Mouse (Mus musculus) v-Abl transformed pro-B cells (cell line): ENCODE results near the gene Actl10.

Experiments
- in situ Hi-C, 2 experiments: fragments of 400-800 bp; cut with MboI; formaldehyde crosslinking; loops; one replicate each; pipeline ENCODE4 v1.15.1; 2025; ENCODE audit not compliant: unreplicated experiment in 2 of 2

Actl10 gene

DNA sequence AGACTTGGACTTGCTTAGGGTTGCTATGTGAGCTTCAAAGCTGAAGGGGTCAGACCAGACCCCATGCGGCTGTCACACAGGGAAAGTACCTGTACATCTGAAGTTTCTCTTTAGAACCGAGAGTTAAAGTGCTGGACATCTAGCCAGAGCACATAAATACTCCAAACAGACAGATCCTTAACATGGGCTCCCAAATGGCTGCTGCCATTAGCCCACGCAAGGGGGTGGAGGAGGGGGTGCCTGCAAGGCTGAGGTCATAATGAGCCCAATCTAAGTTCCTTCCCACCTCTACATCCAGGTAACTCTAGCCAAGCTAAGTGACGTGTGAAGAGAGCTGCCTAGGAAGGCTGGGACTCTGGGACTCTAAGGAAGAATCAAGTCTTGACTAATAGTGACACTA, at the start of gene Actl10:
Gene Actl10 (plus strand): TSS at position 301 of the 400 bp plus-strand sequence.
- in situ Hi-C loops: no loop called here

- in situ Hi-C loops: no loop called here
These were observed 44.5 kb upstream of the Actl10 start for GRCm38 (mm10) chr2:154507076-154507475.

- in situ Hi-C loops: no loop called here
These were observed 43.9 kb upstream of the Actl10 start for GRCm38 (mm10) chr2:154507566-154508283.

DNA sequence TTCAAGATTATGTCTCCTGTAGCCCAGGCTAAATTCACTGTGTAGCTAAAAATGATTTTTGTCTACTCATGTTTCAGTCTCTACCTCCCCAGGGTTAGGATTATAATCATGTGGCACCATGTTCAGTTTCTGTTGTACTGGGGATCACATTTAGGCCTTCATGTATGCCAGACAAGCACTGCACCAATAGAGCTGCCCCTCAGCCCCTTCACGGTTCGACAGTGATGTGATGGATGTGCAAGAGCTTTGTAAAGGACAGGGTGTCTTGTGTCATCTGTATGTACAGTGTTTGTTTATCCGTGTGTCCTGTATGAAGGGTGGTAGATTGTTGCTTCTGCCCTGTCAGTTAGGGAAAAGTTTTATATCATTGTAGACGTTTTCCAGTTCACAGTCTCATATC, 43.1 kb upstream of the Actl10 start:
- in situ Hi-C loops: no loop called here

DNA sequence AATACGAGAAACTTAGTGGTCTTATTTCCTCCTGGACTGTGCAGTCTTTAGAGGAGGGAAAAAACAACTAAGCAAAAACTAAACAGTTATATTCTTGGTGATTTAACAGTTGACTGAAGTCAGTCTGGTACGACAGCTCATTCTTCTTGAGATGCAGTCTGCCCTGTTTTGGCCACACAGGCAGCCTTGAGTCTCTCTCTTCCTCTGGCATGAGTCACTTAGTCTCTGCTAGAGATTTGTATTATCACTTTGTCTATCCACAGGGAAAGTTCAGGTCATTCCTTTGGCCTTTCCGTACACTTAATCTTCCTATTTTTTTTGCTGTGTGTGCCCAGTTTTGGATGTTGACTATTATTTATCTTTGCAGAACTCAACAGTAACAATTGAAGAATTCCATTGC, 41.4 kb upstream of the Actl10 start:
- in situ Hi-C loops: no loop called here

DNA sequence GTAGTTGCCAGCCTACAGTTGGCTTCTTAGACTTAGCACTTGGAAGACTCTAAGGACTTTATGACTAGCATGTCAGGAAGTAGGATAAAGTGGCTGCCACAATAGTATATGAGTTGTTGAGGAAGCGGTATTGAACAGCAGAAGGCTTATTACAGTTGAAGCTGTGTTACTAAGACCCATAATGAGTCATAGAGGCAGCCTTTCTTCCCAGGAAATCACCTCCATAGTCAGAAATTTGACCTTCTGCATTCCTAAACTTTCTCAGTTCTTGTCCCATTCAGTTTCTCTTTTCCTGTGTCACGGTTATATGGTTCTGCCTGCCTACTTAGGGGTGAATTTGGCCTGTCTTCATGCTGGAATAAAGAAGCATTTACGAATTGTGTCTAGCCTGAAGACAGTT, 34.6 kb upstream of the Actl10 start:
- in situ Hi-C loops: no loop called here

- in situ Hi-C loops: no loop called here
These were observed 34.2 kb upstream of the Actl10 start for GRCm38 (mm10) chr2:154517424-154517823.

DNA sequence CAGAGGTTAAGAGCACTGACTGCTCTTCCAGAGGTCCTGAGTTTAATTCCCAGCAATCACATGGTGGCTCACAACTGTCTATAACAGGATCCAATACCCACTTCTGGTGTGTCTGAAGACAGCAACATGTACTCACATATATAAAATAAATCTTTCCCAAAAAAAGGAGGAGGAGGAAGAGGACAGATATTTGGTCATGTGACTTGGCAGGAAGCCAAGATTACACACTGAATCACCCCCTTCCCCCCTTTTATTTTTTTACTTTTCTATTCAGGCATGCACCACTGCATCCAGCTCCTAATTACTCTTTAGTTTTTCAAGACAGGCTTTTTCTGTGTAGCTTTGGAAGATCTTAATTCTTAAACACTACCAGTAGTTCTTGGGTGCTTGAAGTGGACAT, 30.1 kb upstream of the Actl10 start:
- in situ Hi-C loops: no loop called here

GRCm38 (mm10) chr2:154522334-154522733, 29.2 kb upstream of the Actl10 start:
- in situ Hi-C loops: no loop called here

DNA sequence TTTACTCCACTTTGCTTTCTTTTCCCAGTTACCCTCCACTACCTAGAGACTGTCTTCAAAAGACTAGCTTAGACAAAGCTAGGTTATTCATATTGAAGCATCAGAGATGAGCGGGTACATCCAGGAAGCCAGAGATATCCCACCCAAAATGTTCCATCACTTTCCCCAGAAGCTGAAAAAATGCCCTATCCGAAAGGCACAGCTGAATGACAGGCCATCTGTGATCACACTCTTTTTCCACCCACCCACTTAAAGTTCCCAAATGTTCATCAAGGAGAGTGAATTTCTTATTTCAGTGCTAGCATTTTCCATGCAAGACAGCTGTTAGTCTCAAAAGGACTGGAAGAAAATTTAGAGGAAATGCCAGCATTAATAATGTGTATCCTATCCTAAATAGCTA, 26.3 kb upstream of the Actl10 start:
- in situ Hi-C loops: no loop called here

DNA sequence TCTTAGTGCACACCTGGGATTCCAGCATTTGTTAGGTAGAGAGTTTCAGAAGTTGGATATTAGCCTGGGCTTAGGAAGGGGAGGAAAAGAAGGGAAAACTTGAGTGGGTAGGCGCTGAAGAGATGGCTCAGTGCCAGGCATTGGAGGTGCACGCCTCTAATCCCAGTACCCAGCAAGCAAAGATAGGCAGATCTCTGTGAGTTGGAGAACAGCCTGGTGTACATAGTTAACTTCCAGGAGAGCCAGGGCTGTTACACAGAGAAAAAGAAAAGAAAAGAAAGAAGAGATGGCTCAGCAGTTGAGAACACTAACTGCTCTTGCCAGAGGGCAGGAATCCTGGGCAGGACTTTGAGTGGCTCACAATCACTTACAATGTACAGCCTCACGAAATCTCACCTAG, 25.0 kb upstream of the Actl10 start:
- in situ Hi-C loops: no loop called here

DNA sequence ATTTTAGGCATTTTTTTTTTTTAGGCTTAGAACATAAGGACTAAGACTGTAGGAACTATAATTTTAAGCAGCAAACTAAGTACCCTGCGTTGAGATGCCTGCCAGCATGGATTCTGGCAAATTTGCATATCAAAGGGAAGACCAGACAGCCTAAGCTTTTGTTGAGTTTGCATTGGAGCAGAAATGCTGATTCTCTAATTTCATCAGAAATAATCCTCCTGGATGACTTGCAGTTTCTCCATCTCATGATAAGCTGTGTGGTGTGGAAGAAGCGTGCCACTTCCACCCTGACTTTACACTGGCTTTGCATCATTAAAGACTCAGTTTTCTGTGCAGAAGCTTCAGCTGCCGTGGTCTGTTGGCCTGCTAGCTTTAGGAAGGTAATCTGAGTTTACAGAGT, 18.7 kb upstream of the Actl10 start:
- in situ Hi-C loops: no loop called here

DNA sequence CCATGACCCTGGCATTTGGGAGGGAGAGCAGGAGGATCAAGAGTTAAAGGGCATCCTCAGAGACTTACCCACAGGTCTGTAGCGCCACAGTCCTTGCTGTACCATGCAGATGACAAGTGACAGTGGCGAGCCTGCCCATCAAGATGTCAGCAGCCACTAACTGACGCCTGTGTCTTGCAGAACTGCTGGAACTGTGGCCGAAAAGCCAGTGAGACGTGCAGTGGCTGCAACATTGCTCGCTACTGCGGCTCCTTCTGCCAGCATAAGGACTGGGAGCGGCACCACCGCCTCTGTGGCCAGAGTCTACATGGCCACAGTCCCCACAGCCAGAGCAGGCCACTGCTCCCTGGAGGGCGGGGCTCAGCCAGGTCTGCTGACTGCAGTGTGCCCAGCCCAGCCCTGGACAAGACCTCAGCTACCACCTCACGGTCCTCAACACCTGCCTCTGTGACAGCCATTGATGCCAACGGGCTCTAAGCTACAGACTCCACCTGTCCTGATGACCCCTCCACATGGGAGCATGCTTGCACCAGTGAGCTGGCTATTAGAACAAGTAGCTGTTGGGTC, 16.8 kb upstream of the Actl10 start:
- in situ Hi-C loops: loop anchor here in 1 of 2 experiments (5.0 kb wide), 1 partner anchor 48 kb away; no protein-coding TSS in a partner anchor

DNA sequence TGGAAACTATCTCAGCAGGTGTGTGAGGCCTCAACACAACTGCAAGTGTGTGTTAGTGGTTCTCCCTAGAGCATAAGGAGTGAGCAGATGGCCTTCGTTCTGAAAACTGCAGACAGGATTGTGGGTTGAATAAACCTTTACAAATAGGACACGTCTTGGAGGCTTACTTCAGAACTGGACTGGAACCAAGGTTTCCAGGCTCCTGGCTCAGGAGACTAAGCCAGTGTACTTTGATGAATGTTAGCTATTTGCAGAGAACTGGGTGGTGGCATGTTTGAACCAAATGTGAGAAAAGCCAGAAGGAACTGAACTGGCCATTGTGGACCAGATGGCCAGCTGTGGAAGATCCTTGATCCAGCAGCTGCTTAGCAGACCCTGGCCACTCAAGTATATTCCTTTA, 13.3 kb upstream of the Actl10 start:
- in situ Hi-C loops: loop anchor here in 1 of 2 experiments (5.0 kb wide), 1 partner anchor 44 kb away; no protein-coding TSS in a partner anchor

DNA sequence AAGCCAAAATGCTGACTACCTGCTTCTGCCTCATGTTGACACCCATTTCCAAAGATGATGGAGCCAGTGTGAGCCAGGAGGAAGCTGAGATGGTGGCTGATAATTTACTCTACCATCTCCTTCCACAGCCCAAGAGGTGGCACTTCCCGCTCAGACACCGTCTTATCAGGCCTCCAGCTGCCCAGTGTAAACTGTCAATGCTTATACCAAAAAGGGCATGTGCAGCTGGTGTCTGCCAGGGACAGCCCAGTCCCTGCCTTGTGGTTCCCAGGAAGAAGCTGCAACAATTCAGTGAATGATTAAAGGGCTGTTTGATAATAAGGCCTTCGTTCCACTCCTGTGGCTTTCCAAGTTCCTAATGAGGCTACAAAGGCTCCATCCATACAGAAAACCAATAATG, 12.9 kb upstream of the Actl10 start:
- in situ Hi-C loops: loop anchor here in 1 of 2 experiments (5.0 kb wide), 1 partner anchor 44 kb away; no protein-coding TSS in a partner anchor

DNA sequence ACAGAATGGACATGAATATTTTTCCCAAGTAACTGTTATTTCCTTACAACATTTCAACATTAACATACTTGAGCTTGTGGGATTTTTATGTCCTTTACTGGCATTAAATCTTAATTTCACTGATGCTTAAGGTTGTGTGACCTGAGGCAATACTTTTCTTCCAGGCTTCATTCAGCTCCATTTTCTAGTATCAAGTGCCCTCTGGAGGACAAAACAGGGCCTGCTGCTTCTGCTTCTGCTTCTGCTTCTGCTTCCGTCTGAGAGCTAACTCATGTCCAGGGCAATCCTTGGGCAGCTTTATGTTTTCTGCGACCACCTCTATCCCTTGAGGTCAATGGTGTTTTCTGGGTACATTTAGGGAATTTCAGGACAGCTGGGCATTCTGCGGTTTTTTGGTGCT, 11.9 kb upstream of the Actl10 start:
- in situ Hi-C loops: loop anchor here (5.0 kb wide), 2 partner anchors 43 to 122 kb away; no protein-coding TSS in a partner anchor

DNA sequence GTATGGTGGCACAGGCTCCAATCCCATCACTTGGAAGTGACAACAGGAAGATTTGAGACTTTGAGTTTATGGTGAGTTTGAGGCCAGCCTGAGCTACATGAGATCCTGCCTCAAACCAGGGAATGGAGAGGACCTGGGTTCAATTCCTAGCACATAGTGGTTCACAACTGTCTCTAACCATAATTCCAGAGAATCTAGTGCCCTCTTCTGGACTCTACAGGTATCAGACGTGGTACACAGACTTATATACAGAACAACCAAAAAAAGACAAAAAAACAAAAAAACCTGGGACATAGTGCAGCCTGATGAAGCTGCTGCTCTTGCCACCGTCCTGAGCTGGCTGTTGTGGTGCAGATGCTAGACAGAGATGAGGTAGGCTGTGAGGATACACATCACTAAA, 9.9 kb upstream of the Actl10 start:
- in situ Hi-C loops: loop anchor here in 1 of 2 experiments (5.0 kb wide), 1 partner anchor 124 kb away; no protein-coding TSS in a partner anchor

GRCm38 (mm10) chr2:154543567-154544347, 7.8 kb upstream of the Actl10 start:
- in situ Hi-C loops: loop anchor here in 1 of 2 experiments (5.0 kb wide), 1 partner anchor 126 kb away; no protein-coding TSS in a partner anchor

DNA sequence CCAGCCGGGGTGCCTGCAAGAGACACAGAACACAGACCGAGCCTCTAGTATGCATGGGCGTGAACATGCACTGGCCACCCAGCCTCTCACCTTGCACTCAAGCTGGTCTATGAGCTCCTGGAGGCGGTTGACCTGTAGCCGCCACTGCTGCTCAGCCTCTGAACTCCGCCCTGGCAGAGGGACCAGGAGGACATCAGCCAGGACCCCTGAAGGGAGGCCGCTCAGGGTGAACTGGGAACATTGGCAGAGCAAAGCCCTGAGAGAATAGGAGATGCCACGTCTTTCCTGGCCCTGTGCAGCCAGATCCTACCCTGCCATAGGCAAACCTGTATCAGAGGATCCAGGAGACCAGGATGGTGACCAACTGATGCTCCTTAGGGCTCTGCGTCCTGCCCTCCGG, 4.9 kb upstream of the Actl10 start, which contains the start of gene 1700003F12Rik:
Gene 1700003F12Rik (plus strand): TSS at position 375 of the 400 bp plus-strand sequence.
- in situ Hi-C loops: no loop called here

- in situ Hi-C loops: no loop called here
These were observed 2.9 kb upstream of the Actl10 start for GRCm38 (mm10) chr2:154548688-154549087.
